ENCODE assay signal across 8 mouse cellular contexts in genomic region chr1:87326742-87327163, GRCm38 (mm10). TPM values are rescaled to one million over a fixed set of nuclear protein-coding genes. Genes with fewer than 3 reads are reported as not detected.
DNase-seq lines count a peak whose midpoint lies in the region; ATAC-seq and TF ChIP-seq lines count a peak whose summit lies in the region.

Gene Gigyf2 (plus strand): TSS chr1:87326998.

- H3K4me3 ChIP-seq in hindbrain, embryonic 10.5 days = peak within 1 kb of the TSS; percentile 84
- peak within 1 kb of the TSS; percentile 98 for H3K4me3 ChIP-seq in lung, postnatal 0 days (ENCODE audit: low read depth, low read length)

- no peak for TF ChIP-seq EP300 in lung, postnatal 0 days (IDR thresholded peaks at IDR 0.05)

- H3K4me2 ChIP-seq in lung, postnatal 0 days (replicated peaks; ENCODE audit: low read depth, low read length) = peak within 1 kb of the TSS; percentile 90

- 0% methylated on average over 36 of the region's 36 CpGs for WGBS in hindbrain, embryonic 10.5 days
- 0% methylated on average over 21 of the region's 36 CpGs for WGBS in lung, postnatal 0 days

- H3K36me3 ChIP-seq in hindbrain, embryonic 10.5 days = peaks cover 13% of the 10 kb centered on the region
- H3K36me3 ChIP-seq in lung, postnatal 0 days (ENCODE audit: insufficient read depth, low read length) = no peaks in the 10 kb centered on the region

- H3K9me3 ChIP-seq in hindbrain, embryonic 10.5 days = no peaks in the 10 kb centered on the region
- no peaks in the 10 kb centered on the region for H3K9me3 ChIP-seq in lung, postnatal 0 days (ENCODE audit: low read length)

- H3K4me1 ChIP-seq in hindbrain, embryonic 10.5 days (replicated peaks) = peaks cover 15% of the 10 kb centered on the region
- 0 out of 2 replicates have a peak, but pooled peaks cover 3% of the 10 kb centered on the region for H3K4me1 ChIP-seq in lung, postnatal 0 days (ENCODE audit: insufficient read depth, low read depth, low read length)

- no peak for TF ChIP-seq CTCF in lung, postnatal 0 days (IDR thresholded peaks at IDR 0.05)

- ATAC-seq in frontal cortex, adult (ENCODE audit: low TSS enrichment) = peak; percentile 98
- peak; percentile 98 for ATAC-seq in lung, postnatal 0 days

- DNase-seq in MN1 (ENCODE audit: low spot score) = peak; percentile 97
- DNase-seq in cerebellum, adult 9-10 months = peak; percentile 95
- DNase-seq in hindbrain, embryonic 10.5 days (ENCODE audit: low spot score) = peak; percentile 99
- DNase-seq in layer of hippocampus, adult 9-11 months = peak; percentile 97
- peak; percentile 97 for DNase-seq in lung, postnatal 0 days (ENCODE audit: low spot score)
- DNase-seq in ovary, postnatal 14 days (ENCODE audit: low spot score) = peak; percentile 96
- DNase-seq in thymus, postnatal 14 days = peak; percentile 97

- H3K9ac ChIP-seq in lung, postnatal 0 days (replicated peaks; ENCODE audit: low read depth) = peak within 1 kb of the TSS; percentile 94

- peak within 1 kb of the TSS; percentile 97 for H3K27ac ChIP-seq in hindbrain, embryonic 10.5 days
- peak within 1 kb of the TSS; percentile 91 for H3K27ac ChIP-seq in lung, postnatal 0 days (ENCODE audit: low read length)

- no peaks in the 10 kb centered on the region for H3K27me3 ChIP-seq in hindbrain, embryonic 10.5 days (ENCODE audit: insufficient read depth, poor library complexity, severe bottlenecking)
- no peaks in the 10 kb centered on the region for H3K27me3 ChIP-seq in lung, postnatal 0 days (replicated peaks; ENCODE audit: insufficient read depth, low read length)

RNA-seq across cellular contexts. Expression of gene Gigyf2, which starts in this region (rescaled TPM):
- 46.1 and 48.1 TPM in 2 replicates for polyA plus RNA-seq in hindbrain, embryonic 10.5 days (2016; fragmentation: Nextera tagmentation; extraction: Ambion mirVana)
- polyA plus RNA-seq in lung, postnatal 0 days (2015; fragmentation: Nextera tagmentation; extraction: Ambion mirVana) = 29.6 and 33.0 TPM in 2 replicates

Comparison
In these comparisons a context has a peak if more than half of its experiments do, and no peak if none do; other contexts are left out.
1. Peak in every context shown above with its lines: DNase-seq, ATAC-seq, H3K4me3 ChIP-seq and H3K27ac ChIP-seq.